8 mouse cellular contexts compared by ENCODE assay signal in the genomic region with DNA sequence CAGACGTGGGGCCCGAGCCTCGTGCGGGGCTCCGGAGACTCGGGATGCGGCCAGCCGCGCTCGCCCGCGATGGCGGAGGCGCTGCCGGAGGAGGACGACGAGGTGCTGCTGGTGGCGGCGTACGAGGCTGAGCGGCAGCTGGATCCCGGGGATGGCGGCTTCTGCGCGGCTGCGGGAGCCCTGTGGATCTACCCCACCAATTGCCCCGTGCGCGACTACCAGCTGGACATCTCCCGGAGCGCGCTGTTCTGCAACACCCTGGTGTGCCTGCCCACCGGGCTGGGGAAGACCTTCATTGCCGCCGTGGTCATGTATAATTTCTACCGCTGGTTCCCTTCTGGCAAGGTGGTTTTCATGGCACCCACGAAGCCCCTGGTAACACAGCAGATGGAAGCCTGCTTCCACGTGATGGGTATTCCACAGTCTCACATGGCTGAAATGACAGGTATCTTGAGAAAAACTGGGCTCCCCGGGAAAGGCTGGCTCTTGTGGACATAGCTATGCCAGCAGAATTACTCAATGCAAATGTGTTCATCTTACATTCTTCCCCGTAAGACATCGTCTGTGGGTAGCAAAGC. TPM values are rescaled to one million over a fixed set of nuclear protein-coding genes. Genes with fewer than 3 reads are reported as not detected.
DNase-seq lines count a peak whose midpoint lies in the region; ATAC-seq and TF ChIP-seq lines count a peak whose summit lies in the region.

No protein-coding gene starts in this region.

- peak overlapping the region; percentile 75 for H3K4me2 ChIP-seq in heart, embryonic 15.5 days
- peak overlapping the region; percentile 57 for H3K4me2 ChIP-seq in CH12.LX (ENCODE audit: insufficient read depth, low read depth, poor library complexity, severe bottlenecking)
- H3K4me2 ChIP-seq in intestine, embryonic 14.5 days (ENCODE audit: low read length), result peak overlapping the region; percentile 64
- H3K4me2 ChIP-seq in midbrain, postnatal 0 days (ENCODE audit: low read depth, low read length, poor library complexity, severe bottlenecking), result peak overlapping the region; percentile 83

- peaks cover 43% of the 10 kb centered on the region for H3K79me2 ChIP-seq in CH12.LX (replicated peaks; ENCODE audit: control insufficient read depth, extremely low read depth, insufficient read depth, poor library complexity, severe bottlenecking)

- H3K4me3 ChIP-seq in heart, embryonic 15.5 days, result peak overlapping the region; percentile 88
- peak overlapping the region; percentile 87 to 94 (median 92) for H3K4me3 ChIP-seq in CH12.LX (replicated peaks in 1 of 3; ENCODE audit: low read depth in 2 of 3, low read length in 2 of 3, poor library complexity in 1 of 3)
- peak overlapping the region; percentile 87 for H3K4me3 ChIP-seq in intestine, embryonic 14.5 days (ENCODE audit: low read depth, low read length)
- H3K4me3 ChIP-seq in midbrain, postnatal 0 days (ENCODE audit: low read depth, low read length), result peak overlapping the region; percentile 68

- no peak for TF ChIP-seq POLR2A in CH12.LX (IDR thresholded peaks at IDR 0.05; ENCODE audit: low read depth, low read length)

- 0 out of 2 replicates have a peak, but pooled peaks have one; percentile 1 for ATAC-seq in heart, embryonic 15.5 days (replicated peaks; ENCODE audit: insufficient number of reproducible peaks, insufficient read depth, low FRiP score, low read depth)
- ATAC-seq in common myeloid progenitor, adult 5-6 weeks (replicated peaks; ENCODE audit: low read depth, poor library complexity, severe bottlenecking), result 0 out of 2 replicates have a peak, but pooled peaks have one; percentile 1
- ATAC-seq in intestine, embryonic 14.5 days (replicated peaks; ENCODE audit: low FRiP score, low TSS enrichment, low read depth), result no peak
- ATAC-seq in midbrain, postnatal 0 days (ENCODE audit: low FRiP score), result no peak; the same call in 1 of the 2 replicates

- dilution Hi-C loops in CH12.LX (cut with MboI; ENCODE audit: extremely low pct_ligation_motif_present, extremely low pct_unique_long_range_greater_than_20kb, low sequenced_read_pairs), result no loop called here

- H3K27ac ChIP-seq in heart, embryonic 15.5 days, result peak overlapping the region; percentile 98
- H3K27ac ChIP-seq in CH12.LX (ENCODE audit: insufficient read depth, low read depth), result peak overlapping the region; percentile 55
- peak overlapping the region; percentile 65; the same call in 1 of the 2 replicates for H3K27ac ChIP-seq in intestine, embryonic 14.5 days (ENCODE audit: low read depth)
- peak overlapping the region; percentile 81 for H3K27ac ChIP-seq in midbrain, postnatal 0 days (ENCODE audit: low read depth, low read length)

- TF ChIP-seq CTCF in CH12.LX (conservative IDR thresholded peaks at IDR 0.05 in 1 of 2, IDR thresholded peaks at IDR 0.05 in 1 of 2; ENCODE audit: low read depth in 2 of 2, low read length in 2 of 2), result no peak
- TF ChIP-seq CTCF in midbrain, postnatal 0 days (IDR thresholded peaks at IDR 0.05), result no peak

- under 1% methylated on average over 41 of the region's 41 CpGs for WGBS in heart, embryonic 15.5 days
- under 1% methylated on average over 41 of the region's 41 CpGs for WGBS in intestine, embryonic 14.5 days
- under 1% methylated on average over 37 of the region's 41 CpGs for WGBS in midbrain, postnatal 0 days

- peak overlapping the region; percentile 94 for H3K9ac ChIP-seq in heart, embryonic 15.5 days
- peak overlapping the region; percentile 86 for H3K9ac ChIP-seq in CH12.LX (ENCODE audit: insufficient read depth, low read depth)
- peak overlapping the region; percentile 71 for H3K9ac ChIP-seq in intestine, embryonic 14.5 days (ENCODE audit: low read length)
- H3K9ac ChIP-seq in midbrain, postnatal 0 days (replicated peaks; ENCODE audit: low read length, poor library complexity, severe bottlenecking), result peak overlapping the region; percentile 74

- DNase-seq in heart, adult 18-20 months, result no peak
- DNase-seq in CH12.LX (ENCODE audit: extremely low read depth), result no peak
- DNase-seq in intestine, embryonic 14.5 days (ENCODE audit: low spot score), result no peak
- peak; percentile 11 for DNase-seq in midbrain, postnatal 0 days (ENCODE audit: low spot score)
- DNase-seq in layer of hippocampus, postnatal 14 days (ENCODE audit: low spot score in 2 of 2), result no peak
- DNase-seq in lung, postnatal 10 days, result no peak

- peaks cover 3% of the 10 kb centered on the region; the same call in 1 of the 2 replicates for H3K36me3 ChIP-seq in heart, embryonic 15.5 days
- H3K36me3 ChIP-seq in CH12.LX (replicated peaks in 1 of 2; ENCODE audit: control insufficient read depth in 1 of 2, insufficient read depth in 1 of 2, low read length in 1 of 2), result peaks cover 7 to 23% of the 10 kb centered on the region in 2 experiments
- H3K36me3 ChIP-seq in intestine, embryonic 14.5 days (ENCODE audit: control insufficient read depth, insufficient read depth, low read length), result 0 out of 2 replicates have a peak, but pooled peaks cover 4% of the 10 kb centered on the region
- H3K36me3 ChIP-seq in midbrain, postnatal 0 days (ENCODE audit: insufficient read depth, low read length), result no peaks in the 10 kb centered on the region

- no peaks in the 10 kb centered on the region for H3K27me3 ChIP-seq in heart, embryonic 15.5 days
- no peaks in the 10 kb centered on the region for H3K27me3 ChIP-seq in CH12.LX (replicated peaks)
- no peaks in the 10 kb centered on the region for H3K27me3 ChIP-seq in intestine, embryonic 14.5 days (replicated peaks; ENCODE audit: control insufficient read depth, insufficient read depth, low read length)
- no peaks in the 10 kb centered on the region for H3K27me3 ChIP-seq in midbrain, postnatal 0 days (ENCODE audit: insufficient read depth, low read length)

- no peak for TF ChIP-seq RAD21 in CH12.LX (IDR thresholded peaks at IDR 0.05; ENCODE audit: low read depth, low read length)

- peaks cover 19% of the 10 kb centered on the region for H3K4me1 ChIP-seq in heart, embryonic 15.5 days (replicated peaks)
- peaks cover 4 to 24% of the 10 kb centered on the region in 2 experiments; a peak in 3 of 4 replicates for H3K4me1 ChIP-seq in CH12.LX (ENCODE audit: control insufficient read depth in 1 of 2, insufficient read depth in 2 of 2)
- H3K4me1 ChIP-seq in intestine, embryonic 14.5 days (replicated peaks; ENCODE audit: control insufficient read depth, insufficient read depth, low read length), result peaks cover 13% of the 10 kb centered on the region; the same call in 1 of the 2 replicates
- peaks cover 12% of the 10 kb centered on the region for H3K4me1 ChIP-seq in midbrain, postnatal 0 days (ENCODE audit: insufficient read depth, low read length)

- in situ Hi-C loops in CH12.LX (cut with MboI; ENCODE audit: low pct_ligation_motif_present, low pct_unique_long_range_greater_than_20kb, low sequenced_read_pairs), result no loop called here

- no peak for TF ChIP-seq EP300 in CH12.LX (IDR thresholded peaks at IDR 0.05; ENCODE audit: low read length)

- H3K9me3 ChIP-seq in heart, embryonic 15.5 days (replicated peaks), result no peaks in the 10 kb centered on the region
- H3K9me3 ChIP-seq in CH12.LX (replicated peaks; ENCODE audit: low read length), result no peaks in the 10 kb centered on the region
- H3K9me3 ChIP-seq in intestine, embryonic 14.5 days (ENCODE audit: control insufficient read depth, low read length), result no peaks in the 10 kb centered on the region
- H3K9me3 ChIP-seq in midbrain, postnatal 0 days (ENCODE audit: low read length), result no peaks in the 10 kb centered on the region

TF ChIP-seq in CH12.LX, 34 proteins besides CTCF, POLR2A, EP300 and RAD21:
- TF ChIP-seq SIN3A (IDR thresholded peaks at IDR 0.05; ENCODE audit: low read length) (no peak), PAX5 (IDR thresholded peaks at IDR 0.05; ENCODE audit: low read length) (no peak), NRF1 (IDR thresholded peaks at IDR 0.05; ENCODE audit: low read depth, low read length) (no peak)

RNA-seq across cellular contexts. Expression of gene Fancm, which starts 0.4 kb away (rescaled TPM):
- 4.9 and 5.1 TPM in 2 replicates for polyA plus RNA-seq in heart, embryonic 15.5 days (2015; fragmentation: Nextera tagmentation; extraction: Ambion mirVana)
- 1 to 10 TPM; 2.7 to 5.0 TPM for total RNA-seq in heart, adult 18-20 months (2021)
- total RNA-seq in CH12.LX (2012; rRNA removed), result 11.7 and 13.3 TPM in 2 replicates
- 13.7 TPM in 2 replicates for total RNA-seq in CH12.LX (2014; rRNA removed)
- 15.4 and 16.5 TPM in 2 replicates for polyA plus RNA-seq in CH12.LX (2012; ENCODE audit: insufficient read length, low read depth)
- 37.3 and 81.3 TPM in 2 replicates for total RNA-seq in common myeloid progenitor, adult 5-6 weeks (2017)
- polyA plus RNA-seq in intestine, embryonic 14.5 days (2014; fragmentation: Nextera tagmentation; extraction: Ambion mirVana), result 7.5 and 10.2 TPM in 2 replicates
- 20.5 and 29.5 TPM in 2 replicates for total RNA-seq in midbrain, postnatal 0 days (2014; rRNA removed)
- 6.5 and 7.9 TPM in 2 replicates for polyA plus RNA-seq in midbrain, postnatal 0 days (2015; fragmentation: Nextera tagmentation; extraction: Ambion mirVana)
- 10 to 100 TPM; 10.3 to 10.6 TPM for total RNA-seq in layer of hippocampus, postnatal 14 days (2021)

RNA-seq across cellular contexts. Expression of gene Fkbp3, which starts 2.0 kb away (rescaled TPM):
- polyA plus RNA-seq in heart, embryonic 15.5 days (2015; fragmentation: Nextera tagmentation; extraction: Ambion mirVana), result 404 and 579 TPM in 2 replicates
- total RNA-seq in heart, adult 18-20 months (2021), result 100 to 1,000 TPM; 261 to 263 TPM
- total RNA-seq in CH12.LX (2012; rRNA removed), result 260 and 265 TPM in 2 replicates
- total RNA-seq in CH12.LX (2014; rRNA removed), result 518 and 546 TPM in 2 replicates
- polyA plus RNA-seq in CH12.LX (2012; ENCODE audit: insufficient read length, low read depth), result 350 and 351 TPM in 2 replicates
- total RNA-seq in common myeloid progenitor, adult 5-6 weeks (2017), result 283 and 288 TPM in 2 replicates
- polyA plus RNA-seq in intestine, embryonic 14.5 days (2014; fragmentation: Nextera tagmentation; extraction: Ambion mirVana), result 390 and 402 TPM in 2 replicates
- total RNA-seq in midbrain, postnatal 0 days (2014; rRNA removed), result 164 and 285 TPM in 2 replicates
- polyA plus RNA-seq in midbrain, postnatal 0 days (2015; fragmentation: Nextera tagmentation; extraction: Ambion mirVana), result 443 and 445 TPM in 2 replicates
- total RNA-seq in layer of hippocampus, postnatal 14 days (2021), result 100 to 1,000 TPM; 169 to 174 TPM

RNA-seq across cellular contexts. Expression of gene Prpf39, which starts 39.7 kb away (rescaled TPM):
- polyA plus RNA-seq in heart, embryonic 15.5 days (2015; fragmentation: Nextera tagmentation; extraction: Ambion mirVana), result 27.8 and 31.2 TPM in 2 replicates
- total RNA-seq in heart, adult 18-20 months (2021), result 10 to 100 TPM; 12.2 TPM
- 15.3 and 17.7 TPM in 2 replicates for total RNA-seq in CH12.LX (2012; rRNA removed)
- 29.6 and 42.2 TPM in 2 replicates for total RNA-seq in CH12.LX (2014; rRNA removed)
- polyA plus RNA-seq in CH12.LX (2012; ENCODE audit: insufficient read length, low read depth), result 33.2 and 34.9 TPM in 2 replicates
- total RNA-seq in common myeloid progenitor, adult 5-6 weeks (2017), result 93.6 and 96.9 TPM in 2 replicates
- polyA plus RNA-seq in intestine, embryonic 14.5 days (2014; fragmentation: Nextera tagmentation; extraction: Ambion mirVana), result 56.4 and 58.7 TPM in 2 replicates
- 38.3 and 52.2 TPM in 2 replicates for total RNA-seq in midbrain, postnatal 0 days (2014; rRNA removed)
- 32.6 and 40.7 TPM in 2 replicates for polyA plus RNA-seq in midbrain, postnatal 0 days (2015; fragmentation: Nextera tagmentation; extraction: Ambion mirVana)
- total RNA-seq in layer of hippocampus, postnatal 14 days (2021), result 10 to 100 TPM; 38.0 to 44.1 TPM

Comparison
In these comparisons a context has a peak if more than half of its experiments do, and no peak if none do; other contexts are left out.
1. ATAC-seq: peak in heart, embryonic 15.5 days (single experiment) and common myeloid progenitor, adult 5-6 weeks (single experiment); none in intestine, embryonic 14.5 days (single experiment) and midbrain, postnatal 0 days (single experiment).
2. Peak in every context shown above with its lines, with median percentiles within 50 percentile points of each other: H3K27ac ChIP-seq, H3K4me2 ChIP-seq, H3K4me3 ChIP-seq and H3K9ac ChIP-seq.